Mouse (Mus musculus): ENCODE data around the gene Asxl2. TPM values are rescaled to one million over a fixed set of nuclear protein-coding genes. Genes with fewer than 3 reads are reported as not detected.

The Asxl2 gene
- 17.7 and 18.0 TPM in 2 replicates for polyA plus RNA-seq (2015; fragmentation: Nextera tagmentation; extraction: Ambion mirVana)

- Histone ChIP-seq H3K4me3 (replicated peaks) (peak within 1 kb of the TSS; percentile 70), H3K36me3 (no peaks in the 10 kb centered on the region), H3K4me1 (peaks cover 12% of the 10 kb centered on the region), H3K9ac (peak within 1 kb of the TSS; percentile 95), H3K27me3 (no peaks in the 10 kb centered on the region), H3K27ac (replicated peaks) (peak within 1 kb of the TSS; percentile 97), H3K4me2 (replicated peaks) (peak within 1 kb of the TSS; percentile 51), H3K9me3 (replicated peaks) (no peaks in the 10 kb centered on the region)
- ATAC-seq (ENCODE audit: insufficient number of reproducible peaks, low FRiP score, low TSS enrichment, low read depth) = peak; percentile 97
- WGBS = under 1% methylated on average over 53 of the region's 53 CpGs
These were observed at the start of gene Asxl2 for GRCm38 (mm10) chr12:3426530-3427034. TSS of gene Asxl2 (plus strand) at chr12:3426857.

DNA sequence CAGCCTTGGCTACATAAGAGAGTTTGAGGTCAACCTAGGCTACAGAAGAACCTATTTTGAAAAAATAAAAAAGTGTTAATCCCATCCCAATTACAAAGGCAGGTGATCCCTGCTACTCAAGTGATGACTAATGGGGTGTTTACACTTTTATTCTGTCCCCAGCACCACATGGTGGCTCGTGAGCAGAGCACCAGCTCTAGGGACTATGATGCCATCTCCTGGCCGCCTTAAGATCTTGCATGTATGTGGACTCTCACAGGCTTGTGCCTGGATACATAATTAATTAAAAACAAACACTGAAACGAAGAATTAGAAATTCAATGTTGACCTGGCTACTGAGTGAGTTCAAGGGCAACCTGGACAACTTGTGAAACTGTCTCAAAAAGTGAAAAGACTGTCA is 49.5 kb upstream of the Asxl2 start:
- H3K4me1 ChIP-seq = no peaks in the 10 kb centered on the region
- peaks cover 34% of the 10 kb centered on the region for H3K36me3 ChIP-seq

DNA sequence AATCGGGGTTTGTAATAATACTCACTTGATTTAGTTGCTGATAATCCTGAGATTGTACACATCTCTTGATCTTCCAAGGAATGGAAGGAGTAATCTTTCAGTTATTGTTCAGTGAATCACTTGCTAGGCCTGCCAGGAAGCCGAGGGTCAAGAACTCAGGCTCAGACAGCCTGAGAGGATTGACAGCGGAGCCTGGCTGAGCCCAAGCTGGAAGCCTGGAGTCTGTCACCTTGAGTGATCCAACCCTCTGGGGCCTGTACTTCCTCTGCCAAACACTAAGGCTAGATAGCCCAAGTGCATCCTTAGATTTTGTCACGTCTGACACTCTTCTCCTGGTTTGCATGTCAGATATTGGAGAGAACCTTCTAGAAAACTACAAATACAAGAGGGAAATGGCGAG is 48.9 kb upstream of the Asxl2 start:
- Histone ChIP-seq H3K9ac (no peak overlapping the region), H3K9me3 (replicated peaks) (no peaks in the 10 kb centered on the region), H3K27me3 (no peaks in the 10 kb centered on the region), H3K27ac (replicated peaks) (no peak overlapping the region), H3K4me2 (replicated peaks) (no peak overlapping the region), H3K36me3 (peaks cover 34% of the 10 kb centered on the region), H3K4me1 (no peaks in the 10 kb centered on the region), H3K4me3 (replicated peaks) (no peak overlapping the region)
- ATAC-seq (ENCODE audit: insufficient number of reproducible peaks, low FRiP score, low TSS enrichment, low read depth) = no peak
- 72% methylated on average over 5 of the region's 5 CpGs for WGBS

More for the DNA sequence above, 49.5 kb upstream of the Asxl2 start:
- Histone ChIP-seq H3K9me3 (replicated peaks) (no peaks in the 10 kb centered on the region), H3K4me2 (replicated peaks) (no peak overlapping the region), H3K27ac (replicated peaks) (no peak overlapping the region), H3K9ac (no peak overlapping the region), H3K4me3 (replicated peaks) (no peak overlapping the region), H3K27me3 (no peaks in the 10 kb centered on the region)
- WGBS = 27% methylated on average over 3 of the region's 3 CpGs
- no peak for ATAC-seq (ENCODE audit: insufficient number of reproducible peaks, low FRiP score, low TSS enrichment, low read depth)

- ATAC-seq (ENCODE audit: insufficient number of reproducible peaks, low FRiP score, low TSS enrichment, low read depth) = no peak
- Histone ChIP-seq H3K9ac (no peak overlapping the region), H3K36me3 (peaks cover 37% of the 10 kb centered on the region), H3K9me3 (replicated peaks) (no peaks in the 10 kb centered on the region), H3K4me1 (no peaks in the 10 kb centered on the region), H3K27ac (replicated peaks) (no peak overlapping the region), H3K4me2 (replicated peaks) (no peak overlapping the region), H3K4me3 (replicated peaks) (no peak overlapping the region), H3K27me3 (no peaks in the 10 kb centered on the region)
- 66% methylated on average over 1 of the region's 1 CpGs for WGBS
These were observed 41.8 kb upstream of the Asxl2 start for GRCm38 (mm10) chr12:3384860-3385259.

GRCm38 (mm10) chr12:3385271-3385670 is 41.4 kb upstream of the Asxl2 start:
- Histone ChIP-seq H3K4me3 (replicated peaks) (no peak overlapping the region), H3K9me3 (replicated peaks) (no peaks in the 10 kb centered on the region), H3K4me2 (replicated peaks) (no peak overlapping the region), H3K27me3 (no peaks in the 10 kb centered on the region), H3K4me1 (no peaks in the 10 kb centered on the region), H3K27ac (replicated peaks) (no peak overlapping the region), H3K9ac (no peak overlapping the region), H3K36me3 (peaks cover 40% of the 10 kb centered on the region)
- ATAC-seq (ENCODE audit: insufficient number of reproducible peaks, low FRiP score, low TSS enrichment, low read depth) = no peak
- WGBS = 79% methylated on average over 6 of the region's 6 CpGs

DNA sequence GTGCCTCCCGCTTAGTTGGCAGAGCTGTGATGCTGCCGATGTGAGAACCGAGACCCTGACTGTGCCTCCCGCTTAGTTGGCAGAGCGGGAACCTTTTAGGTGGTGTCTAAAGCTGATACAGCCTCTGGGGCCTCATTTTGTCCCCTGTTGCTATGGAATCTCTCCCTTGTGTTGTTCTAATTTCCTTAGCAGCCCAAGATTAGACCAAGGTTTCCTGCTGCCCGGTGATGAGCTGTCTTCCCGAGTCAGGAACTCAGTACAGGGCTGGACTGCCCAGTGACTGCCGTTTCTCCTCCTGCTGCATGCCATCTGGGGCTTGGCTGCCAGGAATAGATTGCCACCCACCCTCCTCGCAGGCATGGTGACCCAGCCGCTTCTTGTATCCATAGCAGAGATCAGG is 40.7 kb upstream of the Asxl2 start:
- Histone ChIP-seq H3K36me3 (peaks cover 39% of the 10 kb centered on the region), H3K9ac (no peak overlapping the region), H3K4me2 (replicated peaks) (no peak overlapping the region), H3K27me3 (no peaks in the 10 kb centered on the region), H3K27ac (replicated peaks) (no peak overlapping the region), H3K4me3 (replicated peaks) (no peak overlapping the region), H3K9me3 (replicated peaks) (no peaks in the 10 kb centered on the region), H3K4me1 (no peaks in the 10 kb centered on the region)
- 58% methylated on average over 10 of the region's 10 CpGs for WGBS
- no peak; the same call in 1 of the 2 replicates for ATAC-seq (ENCODE audit: insufficient number of reproducible peaks, low FRiP score, low TSS enrichment, low read depth)

GRCm38 (mm10) chr12:3387891-3388290 is 38.8 kb upstream of the Asxl2 start:
- Histone ChIP-seq H3K4me2 (replicated peaks) (no peak overlapping the region), H3K9ac (no peak overlapping the region), H3K36me3 (peaks cover 29% of the 10 kb centered on the region), H3K9me3 (replicated peaks) (no peaks in the 10 kb centered on the region), H3K27ac (replicated peaks) (no peak overlapping the region), H3K27me3 (no peaks in the 10 kb centered on the region), H3K4me3 (replicated peaks) (no peak overlapping the region), H3K4me1 (no peaks in the 10 kb centered on the region)
- 92% methylated on average over 16 of the region's 16 CpGs for WGBS
- ATAC-seq (ENCODE audit: insufficient number of reproducible peaks, low FRiP score, low TSS enrichment, low read depth) = no peak

DNA sequence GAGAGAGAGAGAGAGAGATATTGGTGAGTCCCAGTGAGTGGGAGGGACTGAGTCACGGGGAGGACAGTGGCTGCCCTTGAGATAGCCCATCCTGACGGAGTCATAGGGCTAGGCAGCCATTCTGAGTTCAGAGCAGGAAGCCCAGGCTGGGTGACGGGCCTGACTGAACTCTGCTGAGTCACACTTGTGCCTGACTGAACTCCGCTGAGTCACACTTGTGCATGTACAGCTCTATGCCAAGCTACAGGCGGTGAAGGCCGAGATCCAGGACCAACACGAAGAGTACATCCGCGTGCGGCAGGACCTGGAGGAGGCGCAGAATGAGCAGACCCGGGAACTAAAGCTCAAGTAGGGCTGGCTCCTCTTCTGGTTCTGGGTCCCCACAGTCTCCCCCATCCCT is 37.3 kb upstream of the Asxl2 start:
- Histone ChIP-seq H3K4me1 (no peaks in the 10 kb centered on the region), H3K4me3 (replicated peaks) (no peak overlapping the region), H3K27ac (replicated peaks) (no peak overlapping the region), H3K36me3 (peaks cover 29% of the 10 kb centered on the region), H3K27me3 (no peaks in the 10 kb centered on the region), H3K9me3 (replicated peaks) (no peaks in the 10 kb centered on the region), H3K9ac (no peak overlapping the region), H3K4me2 (replicated peaks) (no peak overlapping the region)
- no peak for ATAC-seq (ENCODE audit: insufficient number of reproducible peaks, low FRiP score, low TSS enrichment, low read depth)
- 90% methylated on average over 12 of the region's 12 CpGs for WGBS

DNA sequence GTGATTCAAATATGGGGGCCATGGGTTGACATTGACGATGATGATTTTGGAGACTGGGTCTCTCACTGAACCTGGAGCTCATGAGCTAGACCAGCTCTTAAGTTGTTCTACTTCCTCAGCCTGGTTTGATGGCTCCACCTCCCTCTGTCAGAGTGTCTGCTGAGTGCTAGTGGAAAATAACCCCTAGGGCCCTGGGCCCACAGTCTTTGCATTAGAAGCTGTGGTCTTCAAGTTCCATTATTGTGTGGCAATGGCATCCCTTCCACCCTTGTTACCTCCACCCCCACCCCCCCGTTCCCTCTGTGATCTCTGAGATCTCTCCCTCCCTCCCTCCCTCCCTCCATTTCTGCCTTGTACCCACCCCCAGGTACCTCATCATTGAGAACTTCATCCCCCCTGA is 36.6 kb upstream of the Asxl2 start:
- no peaks in the 10 kb centered on the region for H3K4me1 ChIP-seq
- H3K27ac ChIP-seq (replicated peaks) = no peak overlapping the region
- no peak overlapping the region for H3K4me3 ChIP-seq (replicated peaks)
- no peak overlapping the region for H3K4me2 ChIP-seq (replicated peaks)
- no peak for ATAC-seq (ENCODE audit: insufficient number of reproducible peaks, low FRiP score, low TSS enrichment, low read depth)
- H3K27me3 ChIP-seq = no peaks in the 10 kb centered on the region
- no peaks in the 10 kb centered on the region for H3K9me3 ChIP-seq (replicated peaks)
- peaks cover 29% of the 10 kb centered on the region for H3K36me3 ChIP-seq
- H3K9ac ChIP-seq = no peak overlapping the region
- WGBS = 89% methylated on average over 2 of the region's 2 CpGs

DNA sequence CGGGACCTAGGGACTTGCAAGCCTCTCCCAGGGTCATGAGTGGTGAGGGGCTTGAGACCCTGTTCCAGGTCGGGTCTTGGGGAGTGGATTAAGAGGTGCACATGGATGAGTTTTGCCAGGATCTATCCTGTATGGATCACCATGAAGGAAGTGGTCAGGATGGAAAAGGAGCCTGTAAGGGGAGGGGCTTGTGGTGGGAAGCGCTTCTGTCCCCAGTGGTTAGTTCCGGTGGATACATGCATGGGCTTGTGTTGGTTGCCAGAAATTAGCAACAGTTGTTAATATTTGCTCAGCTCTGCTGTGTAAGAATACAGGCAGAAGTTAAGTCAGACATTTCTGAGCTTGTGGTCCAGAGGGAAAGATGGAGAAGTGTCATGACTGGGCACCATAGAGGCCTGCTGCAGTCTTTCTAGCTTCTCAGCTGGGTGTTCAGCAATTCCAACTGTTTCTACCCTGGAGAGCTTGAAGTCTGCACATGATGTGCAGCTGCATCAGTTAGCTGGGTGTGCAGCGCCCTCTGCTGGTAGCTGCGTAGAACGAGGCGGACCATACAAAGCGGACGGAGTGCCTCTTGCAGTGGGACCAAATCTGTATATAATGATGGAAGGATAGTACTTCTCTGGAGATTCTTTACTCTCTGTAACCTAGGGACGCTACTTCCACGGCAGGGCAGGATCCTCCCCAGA is 35.9 kb upstream of the Asxl2 start:
- no peak overlapping the region for H3K27ac ChIP-seq (replicated peaks)
- H3K36me3 ChIP-seq = peaks cover 29% of the 10 kb centered on the region
- H3K9ac ChIP-seq = no peak overlapping the region
- no peak overlapping the region for H3K4me3 ChIP-seq (replicated peaks)
- no peaks in the 10 kb centered on the region for H3K4me1 ChIP-seq
- no peak overlapping the region for H3K4me2 ChIP-seq (replicated peaks)
- no peaks in the 10 kb centered on the region for H3K27me3 ChIP-seq
- H3K9me3 ChIP-seq (replicated peaks) = no peaks in the 10 kb centered on the region
- ATAC-seq (ENCODE audit: insufficient number of reproducible peaks, low FRiP score, low TSS enrichment, low read depth) = peak; percentile 22; the same call in 1 of the 2 replicates
- WGBS = 28% methylated on average over 12 of the region's 12 CpGs

DNA sequence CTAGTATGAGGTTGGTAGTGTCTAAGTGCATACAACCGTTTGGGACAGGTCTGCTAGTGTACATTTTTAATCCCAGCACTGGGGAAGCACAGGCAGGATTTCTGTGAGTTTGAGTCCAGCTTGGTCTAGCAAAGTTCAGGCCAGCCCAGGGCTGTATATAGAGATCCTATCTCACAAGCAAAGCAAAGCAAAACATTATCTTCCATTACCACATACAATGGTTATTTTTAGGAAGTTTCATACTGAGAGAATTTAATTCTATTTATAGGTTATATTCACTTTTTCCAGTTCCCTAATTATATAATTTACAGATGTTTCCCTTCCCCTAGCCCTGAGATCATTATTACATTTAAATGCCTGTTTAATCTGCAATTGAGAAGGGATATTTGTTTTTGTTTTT is 35.4 kb upstream of the Asxl2 start:
- H3K4me1 ChIP-seq = no peaks in the 10 kb centered on the region
- H3K4me3 ChIP-seq (replicated peaks) = no peak overlapping the region
- H3K27ac ChIP-seq (replicated peaks) = no peak overlapping the region
- H3K9ac ChIP-seq = no peak overlapping the region
- no peak for ATAC-seq (ENCODE audit: insufficient number of reproducible peaks, low FRiP score, low TSS enrichment, low read depth)
- 75% methylated on average over 1 of the region's 1 CpGs for WGBS
- no peaks in the 10 kb centered on the region for H3K9me3 ChIP-seq (replicated peaks)
- no peak overlapping the region for H3K4me2 ChIP-seq (replicated peaks)
- H3K27me3 ChIP-seq = no peaks in the 10 kb centered on the region
- H3K36me3 ChIP-seq = peaks cover 29% of the 10 kb centered on the region

DNA sequence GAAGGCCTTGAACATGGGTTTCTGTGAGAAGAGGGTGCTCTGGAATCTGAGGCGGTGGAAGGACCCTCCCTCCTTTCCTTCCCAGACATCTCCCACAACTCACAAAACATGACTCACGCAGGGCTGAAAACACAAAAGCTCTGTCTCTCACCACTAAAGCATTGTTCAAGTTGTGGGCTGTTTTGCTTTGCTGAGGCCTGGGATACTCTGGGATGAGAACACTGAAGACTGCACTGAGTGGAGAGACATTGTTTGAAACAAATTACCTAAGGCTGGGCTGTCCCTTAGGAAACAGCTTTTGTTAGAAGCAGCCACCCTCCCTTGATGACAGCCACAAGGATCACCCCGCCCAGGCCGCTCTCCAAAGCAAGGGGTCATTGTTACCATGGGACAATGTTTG is 33.5 kb upstream of the Asxl2 start:
- Histone ChIP-seq H3K36me3 (peaks cover 19% of the 10 kb centered on the region), H3K4me2 (replicated peaks) (no peak overlapping the region), H3K4me3 (replicated peaks) (no peak overlapping the region), H3K27ac (replicated peaks) (no peak overlapping the region), H3K9me3 (replicated peaks) (no peaks in the 10 kb centered on the region), H3K27me3 (no peaks in the 10 kb centered on the region), H3K4me1 (no peaks in the 10 kb centered on the region), H3K9ac (no peak overlapping the region)
- 70% methylated on average over 4 of the region's 4 CpGs for WGBS
- ATAC-seq (ENCODE audit: insufficient number of reproducible peaks, low FRiP score, low TSS enrichment, low read depth) = no peak

All from embryonic facial prominence, embryonic 15.5 days (tissue).